8 mouse cellular contexts compared by ENCODE assay signal in genomic region chr4:54945603-54946445, GRCm38 (mm10). TPM values are rescaled to one million over a fixed set of nuclear protein-coding genes. Genes with fewer than 3 reads are reported as not detected.
A peak's percentile ranks its signal among the peaks of the same experiment; 100 is the strongest.
DNase-seq lines count a peak whose midpoint lies in the region; ATAC-seq and TF ChIP-seq lines count a peak whose summit lies in the region.

No protein-coding gene starts in this region.

- no peaks in the 10 kb centered on the region for H3K27me3 ChIP-seq in heart, embryonic 16.5 days (ENCODE audit: control insufficient read depth, insufficient read depth, low read length)
- H3K27me3 ChIP-seq in limb, embryonic 14.5 days (ENCODE audit: control insufficient read depth, insufficient read depth, low read length) = no peaks in the 10 kb centered on the region
- H3K27me3 ChIP-seq in small intestine, adult 2 months (ENCODE audit: control insufficient read depth, insufficient read depth, low read length) = no peaks in the 10 kb centered on the region

- H3K4me1 ChIP-seq in lung, adult 2 months (ENCODE audit: control insufficient read depth, insufficient read depth, low read length) = peaks cover 4% of the 10 kb centered on the region; the same call in 1 of the 2 replicates
- peaks cover 4% of the 10 kb centered on the region; the same call in 1 of the 2 replicates for H3K4me1 ChIP-seq in brown adipose tissue, adult 24 weeks (ENCODE audit: control insufficient read depth, insufficient read depth, insufficient read length, low read length)
- peaks cover 16% of the 10 kb centered on the region for H3K4me1 ChIP-seq in heart, embryonic 16.5 days (ENCODE audit: control insufficient read depth, insufficient read depth, low read length)
- peaks cover 3% of the 10 kb centered on the region for H3K4me1 ChIP-seq in limb, embryonic 14.5 days (ENCODE audit: control insufficient read depth, insufficient read depth, low read length)
- H3K4me1 ChIP-seq in small intestine, adult 2 months (ENCODE audit: control insufficient read depth, insufficient read depth, insufficient read length, low read length) = 0 out of 2 replicates have a peak, but pooled peaks cover 2% of the 10 kb centered on the region

- no peak for TF ChIP-seq POLR2A in lung, adult 2 months (IDR thresholded peaks at IDR 0.05; ENCODE audit: borderline replicate concordance, extremely low read depth, low read depth, low read length)
- TF ChIP-seq POLR2A in limb, embryonic 14.5 days (IDR thresholded peaks at IDR 0.05; ENCODE audit: borderline replicate concordance, extremely low read depth, insufficient read depth, insufficient read length) = no peak
- no peak for TF ChIP-seq POLR2A in small intestine, adult 2 months (IDR thresholded peaks at IDR 0.05; ENCODE audit: low read depth, low read length)

- ATAC-seq in heart, embryonic 16.5 days (replicated peaks; ENCODE audit: extremely low read depth, insufficient read depth, low FRiP score) = no peak
- ATAC-seq in limb, embryonic 14.5 days (ENCODE audit: low FRiP score, low read depth) = no peak

- WGBS in lung, adult 2 months = under 1% methylated on average over 36 of the region's 36 CpGs
- WGBS in heart, embryonic 16.5 days = under 1% methylated on average over 36 of the region's 36 CpGs
- under 1% methylated on average over 36 of the region's 36 CpGs for WGBS in limb, embryonic 14.5 days
- under 1% methylated on average over 36 of the region's 36 CpGs for WGBS in small intestine, adult 2 months

- H3K36me3 ChIP-seq in heart, embryonic 16.5 days (ENCODE audit: control insufficient read depth, insufficient read depth) = no peaks in the 10 kb centered on the region
- H3K36me3 ChIP-seq in limb, embryonic 14.5 days (ENCODE audit: control insufficient read depth, insufficient read depth, low read length) = no peaks in the 10 kb centered on the region
- H3K36me3 ChIP-seq in small intestine, adult 2 months (ENCODE audit: control insufficient read depth, insufficient read depth, low read length) = no peaks in the 10 kb centered on the region

- TF ChIP-seq CTCF in lung, adult 2 months (IDR thresholded peaks at IDR 0.05; ENCODE audit: insufficient read depth, low read length) = no peak
- no peak for TF ChIP-seq CTCF in small intestine, adult 2 months (IDR thresholded peaks at IDR 0.05; ENCODE audit: extremely low read depth, insufficient read length, insufficient replicate concordance, low read depth, low read length)

- peak overlapping the region; percentile 82 for H3K9ac ChIP-seq in heart, embryonic 16.5 days (ENCODE audit: low read length)
- peak overlapping the region; percentile 87 for H3K9ac ChIP-seq in limb, embryonic 14.5 days (ENCODE audit: low read depth, low read length, severe bottlenecking)

- no peak for DNase-seq in lung, adult 2 months
- no peak for DNase-seq in lung, postnatal 14 days
- peak; percentile 43 for DNase-seq in limb, embryonic 14.5 days (ENCODE audit: low spot score)
- no peak for DNase-seq in thymus, postnatal 4 days
- no peak for DNase-seq in thymus, postnatal 10 days (ENCODE audit: low spot score in 2 of 2)

- H3K4me2 ChIP-seq in heart, embryonic 16.5 days (ENCODE audit: low read depth, low read length) = peak overlapping the region; percentile 88
- H3K4me2 ChIP-seq in limb, embryonic 14.5 days (replicated peaks; ENCODE audit: low read depth, low read length, severe bottlenecking) = peak overlapping the region; percentile 89

- H3K4me3 ChIP-seq in lung, adult 2 months (replicated peaks; ENCODE audit: extremely low read depth, low read depth, low read length) = peak overlapping the region; percentile 59
- peak overlapping the region; percentile 70 for H3K4me3 ChIP-seq in brown adipose tissue, adult 24 weeks (ENCODE audit: insufficient read depth, low read depth, low read length)
- peak overlapping the region; percentile 76 for H3K4me3 ChIP-seq in heart, embryonic 16.5 days (ENCODE audit: low read length)
- peak overlapping the region; percentile 73 for H3K4me3 ChIP-seq in limb, embryonic 14.5 days (replicated peaks; ENCODE audit: low read length)
- peak overlapping the region; percentile 53 for H3K4me3 ChIP-seq in small intestine, adult 2 months (ENCODE audit: low read depth, low read length)

- H3K9me3 ChIP-seq in heart, embryonic 16.5 days (replicated peaks; ENCODE audit: control insufficient read depth, low read length) = no peaks in the 10 kb centered on the region
- H3K9me3 ChIP-seq in limb, embryonic 14.5 days (ENCODE audit: control insufficient read depth, low read length) = no peaks in the 10 kb centered on the region

- H3K27ac ChIP-seq in brown adipose tissue, adult 24 weeks (replicated peaks; ENCODE audit: low read depth, low read length) = no peak overlapping the region
- H3K27ac ChIP-seq in heart, embryonic 16.5 days (ENCODE audit: low read length) = peak overlapping the region; percentile 41; the same call in 1 of the 2 replicates
- peak overlapping the region; percentile 88 for H3K27ac ChIP-seq in limb, embryonic 14.5 days (replicated peaks; ENCODE audit: low read depth, low read length)
- H3K27ac ChIP-seq in small intestine, adult 2 months (ENCODE audit: insufficient read depth, low read depth, low read length) = no peak overlapping the region

RNA-seq across cellular contexts. Expression of gene Zfp462, which starts 1.0 kb away (rescaled TPM):
- 8.4 and 10.2 TPM in 2 replicates for polyA plus RNA-seq in lung, adult 2 months (2012; rRNA removed)
- 0.50 and 2.1 TPM in 2 replicates for polyA plus RNA-seq in brown adipose tissue, adult 24 weeks (2012; ENCODE audit: insufficient read depth, insufficient read length, missing spikeins)
- polyA plus RNA-seq in heart, embryonic 16.5 days (2015; fragmentation: Nextera tagmentation; extraction: Ambion mirVana) = 1.3 and 2.1 TPM in 2 replicates
- 26.7 and 33.1 TPM in 2 replicates for polyA plus RNA-seq in limb, embryonic 14.5 days (2012; rRNA removed)
- 3.8 and 4.2 TPM in 2 replicates for polyA plus RNA-seq in limb, embryonic 14.5 days (2014; fragmentation: Nextera tagmentation; extraction: Ambion mirVana)
- 1.1 and 2.3 TPM in 2 replicates for polyA plus RNA-seq in small intestine, adult 2 months (2012; rRNA removed)

Comparison
In these comparisons a context has a peak if more than half of its experiments do, and no peak if none do; other contexts are left out.
1. H3K27ac ChIP-seq: peak in heart, embryonic 16.5 days (single experiment) and limb, embryonic 14.5 days (single experiment); none in brown adipose tissue, adult 24 weeks (single experiment) and small intestine, adult 2 months (single experiment).
2. Peak in every context shown above with its lines, with median percentiles within 50 percentile points of each other: H3K4me3 ChIP-seq.